Mouse (Mus musculus): ENCODE results near the gene Dgkq.

GRCm38 (mm10) chr5:108670785-108671184 lies 1.3 kb upstream of the Dgkq start:
- TF ChIP-seq CTCF (IDR thresholded peaks at IDR 0.05; ENCODE audit: low read depth) (peak; percentile 84), EP300 (IDR thresholded peaks at IDR 0.05; ENCODE audit: low read depth) (no peak)
